In genomic region chr14:31462886-31463285, GRCm38 (mm10) we compare ENCODE assay signal across 9 mouse cellular contexts. TPM values are rescaled to one million over a fixed set of nuclear protein-coding genes. Genes with fewer than 3 reads are reported as not detected.
DNase-seq lines count a peak whose midpoint lies in the region; ATAC-seq and TF ChIP-seq lines count a peak whose summit lies in the region.
"Had no signal": no experiment of that assay in that cellular context is flagged by ENCODE, and none has a peak within 500 bp of the region (broad histone marks: within the 10 kb centered on the region; RNA-seq: fewer than 3 reads in every experiment).

No protein-coding gene starts in this region.

- peak overlapping the region; percentile 39 for H3K27ac ChIP-seq in intestine, embryonic 14.5 days (ENCODE audit: low read depth)
- no peak overlapping the region for H3K27ac ChIP-seq in intestine, postnatal 0 days (ENCODE audit: low read depth, low read length)
- H3K27ac ChIP-seq in embryonic facial prominence, embryonic 10.5 days (replicated peaks): peak overlapping the region; percentile 59
- 0 out of 2 replicates have a peak overlapping the region, but pooled peaks have one; percentile 32 for H3K27ac ChIP-seq in lung, postnatal 0 days (ENCODE audit: low read length)
- H3K27ac ChIP-seq: hindbrain, embryonic 12.5 days had no signal

- no peak overlapping the region for H3K4me2 ChIP-seq in intestine, embryonic 14.5 days (ENCODE audit: low read length)
- H3K4me2 ChIP-seq in intestine, postnatal 0 days (replicated peaks; ENCODE audit: low read depth): no peak overlapping the region
- H3K4me2 ChIP-seq in lung, postnatal 0 days (replicated peaks; ENCODE audit: low read depth, low read length): no peak overlapping the region
- H3K4me2 ChIP-seq: hindbrain, embryonic 12.5 days had no signal

- no peak overlapping the region for H3K4me3 ChIP-seq in intestine, embryonic 14.5 days (ENCODE audit: low read depth, low read length)
- no peak overlapping the region for H3K4me3 ChIP-seq in intestine, postnatal 0 days (ENCODE audit: low read depth, low read length)
- H3K4me3 ChIP-seq in embryonic facial prominence, embryonic 10.5 days: no peak overlapping the region
- H3K4me3 ChIP-seq in lung, postnatal 0 days (ENCODE audit: low read depth, low read length): no peak overlapping the region
- H3K4me3 ChIP-seq: hindbrain, embryonic 12.5 days had no signal

- H3K9ac ChIP-seq in intestine, embryonic 14.5 days (ENCODE audit: low read length): no peak overlapping the region
- H3K9ac ChIP-seq in intestine, postnatal 0 days (ENCODE audit: low read depth, low read length): no peak overlapping the region
- no peak overlapping the region for H3K9ac ChIP-seq in lung, postnatal 0 days (replicated peaks; ENCODE audit: low read depth)
- H3K9ac ChIP-seq: hindbrain, embryonic 12.5 days had no signal

- ATAC-seq in intestine, embryonic 14.5 days (replicated peaks; ENCODE audit: low FRiP score, low TSS enrichment, low read depth): 0 out of 2 replicates have a peak, but pooled peaks have one; percentile 21
- no peak for ATAC-seq in intestine, postnatal 0 days
- peak; percentile 78 for ATAC-seq in lung, postnatal 0 days
- no peak for ATAC-seq in cerebellum, adult (ENCODE audit: insufficient number of reproducible peaks, low FRiP score, low TSS enrichment)

- no peaks in the 10 kb centered on the region for H3K36me3 ChIP-seq in intestine, embryonic 14.5 days (ENCODE audit: control insufficient read depth, insufficient read depth, low read length)
- no peaks in the 10 kb centered on the region for H3K36me3 ChIP-seq in intestine, postnatal 0 days (ENCODE audit: control insufficient read depth, insufficient read depth)
- H3K36me3 ChIP-seq in embryonic facial prominence, embryonic 10.5 days (replicated peaks): no peaks in the 10 kb centered on the region
- H3K36me3 ChIP-seq in lung, postnatal 0 days (ENCODE audit: insufficient read depth, low read length): no peaks in the 10 kb centered on the region
- H3K36me3 ChIP-seq: hindbrain, embryonic 12.5 days had no signal

- intact Hi-C loops in heart, postnatal 10 days (cut with DNase I): no loop called here

- WGBS in intestine, embryonic 14.5 days: 64% methylated on average over 6 of the region's 6 CpGs
- 66% methylated on average over 6 of the region's 6 CpGs for WGBS in intestine, postnatal 0 days
- 72% methylated on average over 6 of the region's 6 CpGs for WGBS in embryonic facial prominence, embryonic 10.5 days
- 59% methylated on average over 6 of the region's 6 CpGs for WGBS in lung, postnatal 0 days

- H3K27me3 ChIP-seq in intestine, embryonic 14.5 days (replicated peaks; ENCODE audit: control insufficient read depth, insufficient read depth, low read length): no peaks in the 10 kb centered on the region
- no peaks in the 10 kb centered on the region for H3K27me3 ChIP-seq in intestine, postnatal 0 days (replicated peaks; ENCODE audit: control insufficient read depth, insufficient read depth, low read length)
- no peaks in the 10 kb centered on the region for H3K27me3 ChIP-seq in embryonic facial prominence, embryonic 10.5 days (replicated peaks; ENCODE audit: low read depth, poor library complexity, severe bottlenecking)
- no peaks in the 10 kb centered on the region for H3K27me3 ChIP-seq in lung, postnatal 0 days (replicated peaks; ENCODE audit: insufficient read depth, low read length)
- H3K27me3 ChIP-seq: hindbrain, embryonic 12.5 days had no signal

- H3K9me3 ChIP-seq in intestine, embryonic 14.5 days (ENCODE audit: control insufficient read depth, low read length): no peaks in the 10 kb centered on the region
- H3K9me3 ChIP-seq in intestine, postnatal 0 days (ENCODE audit: control insufficient read depth): no peaks in the 10 kb centered on the region
- no peaks in the 10 kb centered on the region for H3K9me3 ChIP-seq in embryonic facial prominence, embryonic 10.5 days
- H3K9me3 ChIP-seq in lung, postnatal 0 days (ENCODE audit: low read length): no peaks in the 10 kb centered on the region
- H3K9me3 ChIP-seq: hindbrain, embryonic 12.5 days had no signal

- no peak for DNase-seq in intestine, embryonic 14.5 days (ENCODE audit: low spot score)
- peak; percentile 28 for DNase-seq in embryonic facial prominence, embryonic 10.5 days (ENCODE audit: low spot score)
- DNase-seq in heart, postnatal 10 days: peak; percentile 66
- DNase-seq in lung, postnatal 0 days (ENCODE audit: low spot score): peak; percentile 66
- no peak for DNase-seq in right cerebral cortex, postnatal 10 days (ENCODE audit: low spot score in 2 of 2)
- no peak for DNase-seq in T-cell, adult 2 months (ENCODE audit: low spot score)

- no peaks in the 10 kb centered on the region; the same call in 1 of the 2 replicates for H3K4me1 ChIP-seq in intestine, embryonic 14.5 days (replicated peaks; ENCODE audit: control insufficient read depth, insufficient read depth, low read length)
- no peaks in the 10 kb centered on the region for H3K4me1 ChIP-seq in intestine, postnatal 0 days (replicated peaks; ENCODE audit: control insufficient read depth, insufficient read depth, low read length)
- peaks cover 10% of the 10 kb centered on the region for H3K4me1 ChIP-seq in embryonic facial prominence, embryonic 10.5 days
- H3K4me1 ChIP-seq in lung, postnatal 0 days (ENCODE audit: insufficient read depth, low read depth, low read length): no peaks in the 10 kb centered on the region
- H3K4me1 ChIP-seq: hindbrain, embryonic 12.5 days had no signal

- no peak for TF ChIP-seq CTCF in intestine, postnatal 0 days (IDR thresholded peaks at IDR 0.05; ENCODE audit: low read depth)
- no peak for TF ChIP-seq CTCF in lung, postnatal 0 days (IDR thresholded peaks at IDR 0.05)

- no peak for TF ChIP-seq EP300 in lung, postnatal 0 days (IDR thresholded peaks at IDR 0.05)

RNA-seq across cellular contexts. Expression of gene Sh3bp5, which starts 27.0 kb away (rescaled TPM):
- 10.6 and 10.7 TPM in 2 replicates for polyA plus RNA-seq in intestine, embryonic 14.5 days (2014; fragmentation: Nextera tagmentation; extraction: Ambion mirVana)
- polyA plus RNA-seq in intestine, postnatal 0 days (2015; fragmentation: Nextera tagmentation; extraction: Ambion mirVana): 12.0 and 12.4 TPM in 2 replicates
- polyA plus RNA-seq in embryonic facial prominence, embryonic 10.5 days (2016; fragmentation: Nextera tagmentation; extraction: Ambion mirVana): 26.3 and 30.2 TPM in 2 replicates
- total RNA-seq in heart, postnatal 10 days (2021): 10 to 100 TPM; 59.7 to 65.1 TPM
- 37.9 and 38.4 TPM in 2 replicates for polyA plus RNA-seq in lung, postnatal 0 days (2015; fragmentation: Nextera tagmentation; extraction: Ambion mirVana)

RNA-seq across cellular contexts. Expression of gene Eaf1, which starts 31.3 kb away (rescaled TPM):
- polyA plus RNA-seq in intestine, embryonic 14.5 days (2014; fragmentation: Nextera tagmentation; extraction: Ambion mirVana): 21.7 and 23.4 TPM in 2 replicates
- polyA plus RNA-seq in intestine, postnatal 0 days (2015; fragmentation: Nextera tagmentation; extraction: Ambion mirVana): 10.8 and 11.8 TPM in 2 replicates
- 32.6 and 35.8 TPM in 2 replicates for polyA plus RNA-seq in embryonic facial prominence, embryonic 10.5 days (2016; fragmentation: Nextera tagmentation; extraction: Ambion mirVana)
- 10 to 100 TPM; 14.2 to 15.1 TPM for total RNA-seq in heart, postnatal 10 days (2021)
- 10.0 and 11.3 TPM in 2 replicates for polyA plus RNA-seq in lung, postnatal 0 days (2015; fragmentation: Nextera tagmentation; extraction: Ambion mirVana)

RNA-seq across cellular contexts. Expression of gene Mettl6, which starts 32.0 kb away (rescaled TPM):
- 61.7 and 65.9 TPM in 2 replicates for polyA plus RNA-seq in intestine, embryonic 14.5 days (2014; fragmentation: Nextera tagmentation; extraction: Ambion mirVana)
- polyA plus RNA-seq in intestine, postnatal 0 days (2015; fragmentation: Nextera tagmentation; extraction: Ambion mirVana): 28.2 and 28.6 TPM in 2 replicates
- polyA plus RNA-seq in embryonic facial prominence, embryonic 10.5 days (2016; fragmentation: Nextera tagmentation; extraction: Ambion mirVana): 79.1 and 86.2 TPM in 2 replicates
- total RNA-seq in heart, postnatal 10 days (2021): 10 to 100 TPM; 14.3 to 15.8 TPM
- 40.9 and 49.1 TPM in 2 replicates for polyA plus RNA-seq in lung, postnatal 0 days (2015; fragmentation: Nextera tagmentation; extraction: Ambion mirVana)

Comparison
In these comparisons a context has a peak if more than half of its experiments do, and no peak if none do; other contexts are left out.
1. ATAC-seq: peak in intestine, embryonic 14.5 days (single experiment) and lung, postnatal 0 days (single experiment); none in intestine, postnatal 0 days (single experiment) and cerebellum, adult (single experiment).
2. DNase-seq: peak in embryonic facial prominence, embryonic 10.5 days (single experiment), heart, postnatal 10 days (2 of 2) and lung, postnatal 0 days (single experiment); none in intestine, embryonic 14.5 days (single experiment), right cerebral cortex, postnatal 10 days (0 of 2) and T-cell, adult 2 months (single experiment).